Mouse (Mus musculus) C2C12 (cell line): ENCODE data around the gene Efr3b. TPM values are rescaled to one million over a fixed set of nuclear protein-coding genes. Genes with fewer than 3 reads are reported as not detected.

Experiments
- H3K27me3 ChIP-seq: one replicate; pipeline ENCODE4 v1.6.1; 2011; ENCODE audit not compliant: control insufficient read depth, insufficient read depth, insufficient read length
- H3K36me3 ChIP-seq: one replicate; pipeline ENCODE4 v1.6.1; 2011; ENCODE audit not compliant: control insufficient read depth, insufficient read depth
- H3K4me3 ChIP-seq: one replicate; pipeline ENCODE4 v1.5.1; 2011; ENCODE audit warnings: mild to moderate bottlenecking, control low read depth; ENCODE audit not compliant: poor library complexity, insufficient read depth, severe bottlenecking
- H3K79me2 ChIP-seq: one replicate; pipeline ENCODE4 v1.6.1; 2011; ENCODE audit not compliant: control insufficient read depth, insufficient read depth
- H3K79me3 ChIP-seq: one replicate; pipeline ENCODE4 v1.6.1; 2011; ENCODE audit warnings: low read depth, control low read depth
- H3ac ChIP-seq: one replicate; pipeline ENCODE3; 2011; ENCODE audit warnings: low read depth; ENCODE audit not compliant: control insufficient read depth, insufficient read length
- CEBPB ChIP-seq: IDR thresholded peaks from one replicate; pipeline ENCODE4 v1.6.1; 2011; ENCODE audit warnings: low read depth, mild to moderate bottlenecking, control low read depth, moderate library complexity
- CTCF ChIP-seq: IDR thresholded peaks from one replicate; pipeline ENCODE4 v1.5.1; 2011; ENCODE audit not compliant: control insufficient read depth, insufficient read depth, insufficient read length
- FOSL1 ChIP-seq: IDR thresholded peaks from one replicate; pipeline ENCODE4 v1.8.0; 2011; ENCODE audit warnings: mild to moderate bottlenecking, low read length; ENCODE audit not compliant: poor library complexity, insufficient read depth, severe bottlenecking
- MAX ChIP-seq: IDR thresholded peaks from one replicate; pipeline ENCODE4 v1.6.1; 2011; ENCODE audit warnings: mild to moderate bottlenecking, control low read depth
- MYOD1 ChIP-seq: IDR thresholded peaks from one replicate; pipeline ENCODE4 v1.6.1; 2011; ENCODE audit warnings: low read depth; ENCODE audit not compliant: control insufficient read depth, insufficient read length
- MYOG ChIP-seq: IDR thresholded peaks from one replicate; pipeline ENCODE4 v1.6.1; 2011; ENCODE audit not compliant: control insufficient read depth, insufficient read length; ENCODE audit errors: extremely low read depth
- USF1 ChIP-seq: IDR thresholded peaks from one replicate; pipeline ENCODE4 v1.6.1; 2011; ENCODE audit warnings: low read depth, mild to moderate bottlenecking, control low read depth, moderate library complexity
- polyA plus RNA-seq: library from polyadenylated mRNA; unstranded; fragments of >200 nt; fragmentation: generic; extraction: Trizol; gene quantifications from one replicate; pipeline ENCODE4 v1.2.1, GENCODE M21; 2012; ENCODE audit warnings: missing spikeins

Gene Efr3b
- polyA plus RNA-seq, 1 experiment = 0.09 TPM

DNA sequence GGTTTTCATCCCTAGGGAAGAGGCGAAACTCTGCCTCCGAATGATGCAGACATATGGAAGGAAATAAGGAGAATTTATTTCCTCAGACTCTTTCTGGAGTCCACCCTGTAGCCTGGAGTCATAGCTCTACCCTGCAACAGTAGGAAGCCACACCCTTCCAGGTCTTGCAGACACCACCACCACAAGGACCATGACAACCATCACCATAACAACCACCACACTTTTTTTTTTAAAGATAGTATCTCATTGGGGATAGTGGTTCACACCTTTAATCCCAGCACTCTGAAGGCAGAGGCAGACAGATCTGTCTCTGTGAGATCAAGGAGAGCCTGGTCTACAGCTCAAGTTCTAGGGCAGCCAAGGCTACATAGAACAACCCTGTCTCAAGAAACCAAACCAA lies 26.8 kb upstream of the Efr3b start:
- no peaks in the 10 kb centered on the region for H3K79me2 ChIP-seq
- H3K79me3 ChIP-seq = no peaks in the 10 kb centered on the region
- peaks cover 6% of the 10 kb centered on the region for H3K27me3 ChIP-seq
- no peak overlapping the region for H3ac ChIP-seq
- no peak overlapping the region for H3K4me3 ChIP-seq
- TF ChIP-seq CEBPB (no peak), USF1 (no peak), MYOG (no peak), MAX (no peak), MYOD1 (no peak), CTCF (no peak), FOSL1 (no peak)
- no peaks in the 10 kb centered on the region for H3K36me3 ChIP-seq

DNA sequence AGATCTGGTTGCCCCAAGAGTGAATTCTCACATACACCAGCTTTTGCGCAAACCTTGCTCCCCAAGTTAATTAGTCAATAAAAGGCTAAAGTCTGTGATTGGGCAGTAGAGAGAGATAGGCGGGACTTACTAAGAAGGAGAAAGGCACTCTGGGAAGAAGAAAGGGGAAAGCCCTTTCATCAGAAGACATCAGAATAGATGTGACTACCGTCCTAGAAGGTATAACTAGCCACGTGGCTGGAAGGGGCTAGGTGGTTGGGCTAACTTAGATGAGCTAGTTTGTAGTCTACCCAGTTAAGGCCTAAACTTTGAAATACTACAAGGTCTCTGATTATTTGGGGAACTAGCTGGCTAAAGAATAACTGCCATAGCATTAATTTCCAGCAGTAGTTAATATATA lies 21.0 kb upstream of the Efr3b start:
- H3ac ChIP-seq = no peak overlapping the region
- no peak overlapping the region for H3K4me3 ChIP-seq
- no peaks in the 10 kb centered on the region for H3K79me2 ChIP-seq
- no peaks in the 10 kb centered on the region for H3K36me3 ChIP-seq
- TF ChIP-seq MAX = no peak
- TF ChIP-seq CTCF = no peak
- no peak for TF ChIP-seq MYOG
- no peak for TF ChIP-seq USF1
- H3K79me3 ChIP-seq = no peaks in the 10 kb centered on the region
- peaks cover 7% of the 10 kb centered on the region for H3K27me3 ChIP-seq

DNA sequence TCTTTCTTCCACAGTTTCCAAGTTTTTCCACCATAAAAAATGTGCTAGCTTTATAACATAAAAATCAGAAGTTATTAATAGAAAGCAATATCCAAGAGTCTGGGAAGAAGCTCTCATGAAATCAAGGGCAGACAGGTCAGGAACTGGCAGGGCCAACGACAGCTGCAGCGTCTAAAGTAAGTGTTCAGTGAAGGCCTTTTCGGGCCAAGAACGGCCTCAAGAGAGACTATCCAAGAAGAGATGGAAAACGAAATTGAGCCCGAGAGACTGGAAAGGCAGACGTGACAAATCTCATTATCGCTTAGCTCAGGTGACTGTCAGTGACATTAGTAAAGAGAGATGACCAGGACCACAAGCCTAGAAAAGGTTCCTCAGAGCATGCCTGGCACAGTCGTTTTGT lies 19.6 kb upstream of the Efr3b start:
- no peaks in the 10 kb centered on the region for H3K36me3 ChIP-seq
- H3K79me3 ChIP-seq = no peaks in the 10 kb centered on the region
- H3K79me2 ChIP-seq = no peaks in the 10 kb centered on the region
- no peak overlapping the region for H3K4me3 ChIP-seq
- peaks cover 8% of the 10 kb centered on the region for H3K27me3 ChIP-seq
- TF ChIP-seq CTCF (no peak), MAX (no peak), FOSL1 (no peak), MYOG (no peak), MYOD1 (no peak), CEBPB (no peak), USF1 (no peak)
- H3ac ChIP-seq = no peak overlapping the region

DNA sequence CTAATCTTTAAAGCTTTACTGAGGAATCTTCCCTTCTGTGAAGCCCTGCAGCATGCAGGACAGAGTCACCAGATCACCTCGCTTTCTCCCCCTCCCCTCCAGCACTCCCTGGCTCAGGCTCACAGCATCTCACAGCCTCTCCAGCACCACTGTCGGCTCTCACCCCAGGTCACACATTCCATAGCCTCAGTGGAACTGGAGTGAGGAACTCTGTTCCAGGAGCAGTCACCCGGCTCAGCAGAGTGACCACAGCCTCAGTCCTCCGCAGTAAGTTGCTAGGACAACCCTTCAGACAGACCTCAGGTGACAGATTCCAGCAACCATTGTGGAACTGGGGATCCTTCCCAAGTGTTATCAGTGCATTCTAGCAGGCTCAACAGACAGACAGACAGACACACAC lies 16.1 kb upstream of the Efr3b start:
- H3ac ChIP-seq = no peak overlapping the region
- no peak for TF ChIP-seq USF1
- TF ChIP-seq CEBPB = no peak
- TF ChIP-seq CTCF = no peak
- no peak for TF ChIP-seq MYOG
- peaks cover 8% of the 10 kb centered on the region for H3K27me3 ChIP-seq
- no peaks in the 10 kb centered on the region for H3K36me3 ChIP-seq
- no peak overlapping the region for H3K4me3 ChIP-seq
- no peaks in the 10 kb centered on the region for H3K79me3 ChIP-seq
- H3K79me2 ChIP-seq = no peaks in the 10 kb centered on the region

DNA sequence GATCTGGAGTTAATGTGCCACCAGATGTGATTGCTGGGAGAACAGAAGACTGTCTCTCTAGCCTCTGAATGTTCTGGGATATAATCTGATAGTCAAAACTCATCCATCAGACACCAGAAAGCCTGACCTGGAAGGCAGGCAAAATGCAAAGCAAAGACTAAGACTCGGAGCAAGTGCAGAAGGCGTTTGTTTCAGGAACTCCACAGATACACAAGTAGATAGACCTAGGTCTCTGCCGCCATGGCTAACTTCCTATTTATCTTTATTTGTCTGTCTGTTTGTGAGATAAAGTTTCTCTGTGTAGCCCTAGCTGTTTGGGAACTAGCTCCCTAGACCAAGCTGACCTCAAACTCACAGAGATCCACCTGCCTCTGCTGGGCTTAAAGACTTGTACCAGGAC lies 14.9 kb upstream of the Efr3b start:
- Histone ChIP-seq H3K36me3 (no peaks in the 10 kb centered on the region), H3K27me3 (peaks cover 8% of the 10 kb centered on the region), H3ac (no peak overlapping the region), H3K79me2 (no peaks in the 10 kb centered on the region), H3K79me3 (no peaks in the 10 kb centered on the region), H3K4me3 (no peak overlapping the region)
- TF ChIP-seq MYOG (no peak), MYOD1 (no peak), CTCF (no peak), MAX (no peak), FOSL1 (no peak), USF1 (no peak), CEBPB (no peak)

DNA sequence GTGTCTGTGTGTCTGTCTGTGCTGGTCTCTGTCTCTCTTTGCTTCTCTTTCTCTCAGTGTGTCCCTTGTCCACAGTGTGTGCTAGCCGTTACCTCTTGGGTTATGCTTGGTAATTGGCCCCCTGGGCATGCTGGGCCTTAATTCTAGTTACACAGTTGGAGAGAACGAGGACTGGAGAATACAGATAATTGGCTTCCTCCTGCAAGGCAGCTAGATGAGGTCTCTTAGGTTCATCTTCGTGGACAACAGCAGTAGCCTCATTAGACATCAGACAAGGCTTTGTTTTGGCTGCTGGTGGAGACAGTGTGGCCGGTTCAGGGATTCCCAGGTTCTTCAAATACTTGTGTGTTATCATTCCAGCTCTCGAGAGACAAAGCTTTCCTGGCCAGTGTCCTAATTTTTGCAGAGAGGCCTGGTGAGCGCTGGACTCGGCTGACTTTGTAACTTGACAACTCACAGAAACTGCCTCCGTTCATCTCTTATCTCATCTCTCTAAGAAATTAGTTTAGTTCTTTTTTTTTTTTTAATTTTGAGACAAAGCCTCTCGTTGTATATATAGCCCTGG lies 12.2 kb upstream of the Efr3b start:
- no peaks in the 10 kb centered on the region for H3K79me2 ChIP-seq
- H3K4me3 ChIP-seq = no peak overlapping the region
- TF ChIP-seq CEBPB (no peak), MYOG (no peak), CTCF (no peak), MAX (no peak), MYOD1 (no peak), FOSL1 (no peak), USF1 (no peak)
- H3K36me3 ChIP-seq = no peaks in the 10 kb centered on the region
- H3K27me3 ChIP-seq = peaks cover 12% of the 10 kb centered on the region
- H3ac ChIP-seq = no peak overlapping the region
- no peaks in the 10 kb centered on the region for H3K79me3 ChIP-seq

DNA sequence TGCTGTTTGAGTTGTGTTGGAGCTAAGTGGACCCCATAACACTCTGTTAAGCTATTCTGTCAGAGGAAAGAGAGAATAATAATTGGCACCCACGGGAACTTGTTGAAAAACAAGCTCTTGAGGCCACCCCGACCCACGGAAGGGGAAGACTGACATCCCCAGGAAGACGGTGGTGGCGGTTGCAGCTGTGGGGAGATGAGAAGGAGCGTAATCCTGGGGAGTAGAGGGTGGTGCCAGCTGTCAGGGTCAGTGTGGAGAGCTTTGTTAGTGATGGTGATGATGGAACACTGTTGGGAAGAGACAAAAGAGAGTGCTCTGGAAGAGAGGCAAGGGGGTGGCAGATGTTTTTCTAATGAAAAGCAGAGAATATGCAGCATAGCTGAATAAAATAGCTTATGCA lies 9.3 kb upstream of the Efr3b start:
- TF ChIP-seq MYOG (no peak), MAX (no peak), FOSL1 (no peak), CEBPB (no peak), CTCF (no peak), MYOD1 (no peak), USF1 (no peak)
- no peaks in the 10 kb centered on the region for H3K36me3 ChIP-seq
- H3K79me3 ChIP-seq = no peaks in the 10 kb centered on the region
- H3K4me3 ChIP-seq = no peak overlapping the region
- no peak overlapping the region for H3ac ChIP-seq
- peaks cover 4% of the 10 kb centered on the region for H3K27me3 ChIP-seq
- H3K79me2 ChIP-seq = no peaks in the 10 kb centered on the region
